Mouse (Mus musculus) testis, adult 2 months (tissue): ENCODE measurements around the gene Tapbpl. TPM values are rescaled to one million over a fixed set of nuclear protein-coding genes. Genes with fewer than 3 reads are reported as not detected.

Experiments used
- H3K27ac ChIP-seq: fragments of 200-500 bp; 2 replicates; pipeline ENCODE4 v1.5.1; 2012; ENCODE audit warnings: low read depth, low read length; ENCODE audit not compliant: control insufficient read depth, insufficient read depth
- H3K27me3 ChIP-seq: fragments of 200-500 bp; 2 replicates; pipeline ENCODE4 v1.6.1; 2012; ENCODE audit warnings: mild to moderate bottlenecking, low read length, moderate library complexity; ENCODE audit not compliant: control insufficient read depth, insufficient read depth
- H3K36me3 ChIP-seq: fragments of 200-500 bp; 2 replicates; pipeline ENCODE4 v1.6.1; 2012; ENCODE audit warnings: mild to moderate bottlenecking, low read length; ENCODE audit not compliant: control insufficient read depth, insufficient read depth
- H3K4me1 ChIP-seq: fragments of 200-500 bp; 2 replicates; pipeline ENCODE4 v1.6.1; 2012; ENCODE audit warnings: low read length; ENCODE audit not compliant: control insufficient read depth, insufficient read depth
- H3K4me3 ChIP-seq: fragments of 200-500 bp; 2 replicates; pipeline ENCODE4 v1.5.1; 2012; ENCODE audit warnings: low read depth, mild to moderate bottlenecking, low read length, moderate library complexity, mixed read lengths; ENCODE audit not compliant: control insufficient read depth
- CTCF ChIP-seq: fragments of 200-500 bp; IDR thresholded peaks from 2 replicates; pipeline ENCODE4 v1.5.1; 2012; ENCODE audit warnings: low read depth, mild to moderate bottlenecking, inconsistent platforms, low read length, moderate library complexity; ENCODE audit not compliant: control insufficient read depth, insufficient read depth, insufficient replicate concordance
- POLR2A ChIP-seq: fragments of 200-500 bp; IDR thresholded peaks from 2 replicates; pipeline ENCODE4 v1.6.1; 2012; ENCODE audit warnings: low read depth, mild to moderate bottlenecking, inconsistent platforms, low read length, moderate library complexity; ENCODE audit not compliant: control insufficient read depth
- polyA plus RNA-seq: library from polyadenylated mRNA; depleted of rRNA; stranded (reverse); fragments of >200 nt; gene quantifications from 2 replicates; pipeline ENCODE4 v1.2.3, GENCODE M21; 2012

Gene Tapbpl
- polyA plus RNA-seq, 1 experiment = 8.0 TPM

DNA sequence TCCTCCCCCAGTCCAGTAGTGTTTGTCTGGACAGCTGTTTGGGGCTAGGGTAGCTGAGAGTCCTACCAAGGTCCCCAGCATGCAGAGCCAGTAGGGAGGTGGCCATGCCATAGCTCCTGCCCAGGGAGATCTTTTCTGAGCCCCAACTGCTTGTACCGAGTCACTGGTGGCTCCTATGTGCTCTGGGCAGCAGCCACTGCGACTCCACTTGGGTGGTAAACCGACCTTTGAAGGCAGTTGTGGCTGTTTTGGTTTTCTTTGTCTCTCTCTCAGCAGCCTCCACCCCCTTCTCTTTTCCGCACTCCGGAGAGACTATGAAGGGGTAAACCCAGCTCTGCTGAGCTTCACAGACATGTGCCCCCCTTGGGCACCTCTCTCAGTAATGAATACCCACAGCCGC is 5.1 kb upstream of the Tapbpl start, which contains the start of gene Cd27:
Gene Cd27, minus strand, starts transcription at position 229 of the 400 bp plus-strand sequence.
- Histone ChIP-seq H3K4me3 (no peak within 1 kb of the TSS), H3K4me1 (peaks cover 2% of the 10 kb centered on the region), H3K36me3 (no peaks in the 10 kb centered on the region), H3K27me3 (no peaks in the 10 kb centered on the region), H3K27ac (no peak within 1 kb of the TSS)
- TF ChIP-seq POLR2A (no peak), CTCF (no peak)

DNA sequence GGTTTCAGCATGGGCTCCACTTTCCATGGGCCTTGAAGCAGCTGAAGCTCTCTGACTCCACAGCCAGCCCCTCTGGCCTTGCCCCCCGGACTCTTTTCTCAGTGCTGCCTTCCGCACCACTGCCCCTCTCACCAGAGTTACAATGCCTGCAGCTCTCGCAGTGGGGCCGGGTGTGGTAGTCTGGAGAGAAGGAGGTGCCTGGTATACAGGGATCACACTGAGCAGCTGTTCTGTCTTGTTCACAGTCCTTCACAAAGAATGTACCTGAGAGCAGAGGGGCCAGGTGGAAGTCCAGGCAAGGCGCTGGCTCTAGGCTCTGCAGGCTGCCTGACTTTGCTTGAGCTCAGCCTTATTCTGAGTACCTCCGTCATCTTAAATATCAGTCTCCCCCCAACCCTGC is 4.7 kb upstream of the Tapbpl start:
- TF ChIP-seq CTCF = no peak
- no peak for TF ChIP-seq POLR2A
- H3K36me3 ChIP-seq = no peaks in the 10 kb centered on the region
- no peak overlapping the region for H3K27ac ChIP-seq

DNA sequence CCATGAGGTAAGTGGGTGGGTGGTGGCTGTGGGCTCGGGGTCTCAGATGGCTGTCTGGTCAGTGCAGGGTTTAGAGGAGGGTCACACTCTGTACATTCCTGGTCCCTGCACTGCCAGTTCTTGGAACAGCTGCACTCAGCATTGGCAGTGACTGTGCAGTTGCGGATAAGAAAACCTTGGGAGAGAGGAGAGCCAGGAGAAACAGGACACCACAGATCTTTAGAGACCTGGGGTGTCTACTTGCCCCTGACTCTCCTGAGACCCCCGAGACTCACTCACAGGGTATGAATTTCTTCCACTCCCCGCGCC is 2.8 kb upstream of the Tapbpl start:
- Histone ChIP-seq H3K27me3 (no peaks in the 10 kb centered on the region), H3K4me3 (peak overlapping the region; percentile 1), H3K36me3 (no peaks in the 10 kb centered on the region), H3K27ac (no peak overlapping the region), H3K4me1 (peaks cover 8% of the 10 kb centered on the region)
- no peak for TF ChIP-seq POLR2A
- no peak for TF ChIP-seq CTCF

More for the DNA sequence above, 4.7 kb upstream of the Tapbpl start:
- H3K27me3 ChIP-seq = no peaks in the 10 kb centered on the region
- no peak overlapping the region for H3K4me3 ChIP-seq
- peaks cover 4% of the 10 kb centered on the region for H3K4me1 ChIP-seq

DNA sequence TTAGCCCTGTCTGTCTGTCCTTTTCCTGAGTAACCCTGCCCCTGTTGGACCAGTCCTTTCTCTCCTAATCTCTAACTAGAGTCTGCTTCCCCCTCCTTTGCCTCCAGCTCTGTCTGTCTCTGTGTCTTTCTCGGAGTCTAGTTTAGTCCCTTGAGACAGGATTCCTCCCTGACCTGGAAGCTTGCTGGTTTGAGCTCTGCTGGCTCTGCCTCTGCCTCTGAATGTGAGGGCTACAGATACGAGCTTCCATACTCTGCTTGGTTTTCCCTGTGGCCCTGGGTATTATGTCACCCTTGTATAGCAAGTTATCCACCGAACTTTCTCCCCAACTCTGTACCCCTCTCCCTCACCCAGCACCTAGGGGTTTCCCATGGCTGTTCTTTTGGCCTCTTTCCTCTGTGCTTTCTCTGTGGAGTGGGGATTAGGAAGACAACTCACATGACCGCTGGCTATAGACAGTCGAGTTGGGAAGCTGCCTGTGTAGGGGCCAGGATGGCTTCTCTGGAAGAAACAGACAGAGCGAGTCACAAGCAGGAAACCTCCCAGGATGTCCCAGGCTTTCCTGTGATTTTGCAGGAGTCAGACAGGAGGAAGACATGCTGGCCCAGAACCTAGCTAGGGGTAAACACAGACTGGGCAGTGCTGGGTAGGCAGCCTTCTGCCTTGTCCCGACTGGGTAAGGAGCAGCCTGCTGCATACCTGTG is 2.3 kb upstream of the Tapbpl start:
- Histone ChIP-seq H3K27me3 (no peaks in the 10 kb centered on the region), H3K27ac (peak overlapping the region; percentile 7; the same call in 1 of the 2 replicates), H3K36me3 (no peaks in the 10 kb centered on the region), H3K4me1 (peaks cover 8% of the 10 kb centered on the region), H3K4me3 (peak overlapping the region; percentile 52)
- TF ChIP-seq CTCF = no peak
- no peak for TF ChIP-seq POLR2A

DNA sequence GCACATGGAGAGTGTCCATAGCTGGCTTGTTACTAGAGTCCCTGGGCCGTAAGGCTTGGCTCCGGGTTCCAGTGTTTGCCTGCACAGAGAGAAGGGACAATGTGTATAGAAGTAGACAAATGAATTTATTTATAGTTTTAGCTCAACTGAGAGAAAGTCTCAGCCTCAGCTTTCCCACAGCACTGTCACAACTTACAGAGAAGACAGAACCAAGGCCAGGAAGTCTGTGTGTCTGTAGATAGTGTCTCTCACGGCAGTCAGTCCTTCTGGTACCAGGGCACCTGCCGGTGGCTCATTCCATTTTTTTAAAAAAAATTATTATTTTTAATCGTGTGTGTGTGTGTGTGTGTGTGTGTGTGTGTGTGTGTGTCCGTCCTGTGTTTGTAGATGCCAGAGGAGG is 856 bp upstream of the Tapbpl start:
- no peak overlapping the region for H3K27ac ChIP-seq
- no peak for TF ChIP-seq CTCF
- TF ChIP-seq POLR2A = no peak
- no peaks in the 10 kb centered on the region for H3K36me3 ChIP-seq
- peak overlapping the region; percentile 91 for H3K4me3 ChIP-seq
- H3K27me3 ChIP-seq = no peaks in the 10 kb centered on the region
- peaks cover 8% of the 10 kb centered on the region for H3K4me1 ChIP-seq

DNA sequence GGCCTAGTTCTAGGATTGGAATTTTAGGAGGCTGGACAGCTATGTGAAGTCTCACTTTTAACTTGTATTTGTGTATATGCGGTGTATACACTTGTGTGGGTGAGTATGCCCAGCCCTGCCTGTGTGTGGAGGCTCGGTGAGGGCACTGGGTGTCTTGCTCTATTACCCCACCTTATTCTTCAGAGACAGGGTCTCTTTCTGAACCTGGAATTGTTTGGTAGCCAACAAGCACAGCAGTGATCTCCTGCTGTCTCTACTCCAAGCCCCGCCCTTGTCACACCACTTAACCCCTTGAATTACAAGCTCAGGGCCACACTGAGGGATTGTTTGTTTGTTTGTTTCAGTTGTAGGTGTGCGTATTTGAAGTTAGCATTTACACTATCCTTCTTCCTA is 381 bp upstream of the Tapbpl start:
- no peaks in the 10 kb centered on the region for H3K36me3 ChIP-seq
- peak overlapping the region; percentile 91 for H3K4me3 ChIP-seq
- H3K27me3 ChIP-seq = no peaks in the 10 kb centered on the region
- peaks cover 8% of the 10 kb centered on the region for H3K4me1 ChIP-seq
- peak overlapping the region; percentile 91 for H3K27ac ChIP-seq
- TF ChIP-seq POLR2A (no peak; the same call in 1 of the 2 replicates), CTCF (no peak)

DNA sequence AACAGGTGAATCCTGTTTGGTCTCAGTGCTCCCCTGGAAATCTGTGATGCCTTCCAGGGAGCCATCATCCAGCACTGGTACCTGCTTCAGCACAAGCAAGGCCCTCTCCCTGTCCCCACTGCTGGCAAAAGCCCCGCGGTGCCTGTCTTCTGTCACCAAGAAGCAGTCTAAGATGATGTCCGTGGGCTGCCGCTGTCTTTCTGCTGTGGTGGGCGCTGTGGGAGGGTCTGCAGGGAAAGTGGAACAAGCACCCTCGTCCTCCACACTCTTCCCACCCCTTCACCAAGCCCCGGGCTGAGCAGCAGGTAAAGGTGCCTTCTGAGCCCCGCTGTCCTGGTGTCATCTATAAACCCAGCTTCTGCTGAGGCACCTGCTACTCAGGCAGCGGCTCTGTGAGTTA is 1.1 kb downstream of the Tapbpl start:
- peak overlapping the region; percentile 91 for H3K4me3 ChIP-seq
- H3K27ac ChIP-seq = no peak overlapping the region
- H3K4me1 ChIP-seq = peaks cover 8% of the 10 kb centered on the region
- H3K27me3 ChIP-seq = no peaks in the 10 kb centered on the region
- no peaks in the 10 kb centered on the region for H3K36me3 ChIP-seq
- no peak for TF ChIP-seq CTCF
- TF ChIP-seq POLR2A = no peak

DNA sequence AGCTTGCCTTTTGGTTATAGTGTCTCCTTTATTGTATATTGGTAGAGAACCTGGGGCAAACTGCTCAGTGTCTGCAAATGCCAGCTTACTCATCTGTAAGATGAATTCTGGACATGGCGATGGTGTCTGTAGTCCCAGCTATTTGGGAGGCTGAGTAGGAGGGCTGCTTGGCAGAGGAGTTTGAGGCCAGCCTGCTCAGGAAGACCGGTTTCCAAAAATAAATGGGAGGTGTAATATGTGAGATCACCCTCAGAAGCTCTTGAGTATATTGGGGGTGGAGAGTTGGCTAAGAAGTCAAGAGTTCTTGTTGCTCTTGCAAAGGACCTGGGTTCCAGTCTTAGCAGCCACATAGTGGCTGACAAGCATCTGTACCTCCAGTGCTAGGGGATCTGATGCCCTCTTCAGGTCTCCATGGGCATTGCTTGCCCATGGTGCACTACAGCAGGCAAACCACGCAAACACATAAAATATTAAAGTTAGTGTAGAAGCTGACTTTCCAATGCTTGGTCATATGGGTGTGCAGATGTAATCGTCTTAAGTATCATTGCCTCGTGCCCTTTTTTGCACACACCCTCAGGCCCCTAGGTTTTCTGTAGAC is 6.0 kb downstream of the Tapbpl start:
- TF ChIP-seq POLR2A (no peak), CTCF (peak; percentile 31; the same call in 1 of the 2 replicates)
- Histone ChIP-seq H3K4me1 (no peaks in the 10 kb centered on the region), H3K27ac (no peak overlapping the region), H3K36me3 (no peaks in the 10 kb centered on the region), H3K27me3 (no peaks in the 10 kb centered on the region), H3K4me3 (no peak overlapping the region)
